Mouse (Mus musculus): ENCODE results near the gene Nsg2. TPM values are rescaled to one million over a fixed set of nuclear protein-coding genes. Genes with fewer than 3 reads are reported as not detected.
A peak's percentile ranks its signal among the peaks of the same experiment; 100 is the strongest.
"Not testable (repeated sequence)": the region's sequence is repeated elsewhere in the genome, so short reads cannot be mapped to it uniquely, and the experiment has no call there.

The Nsg2 gene
- polyA plus RNA-seq, 1 experiment from 2014 or later = 1.3 TPM

DNA sequence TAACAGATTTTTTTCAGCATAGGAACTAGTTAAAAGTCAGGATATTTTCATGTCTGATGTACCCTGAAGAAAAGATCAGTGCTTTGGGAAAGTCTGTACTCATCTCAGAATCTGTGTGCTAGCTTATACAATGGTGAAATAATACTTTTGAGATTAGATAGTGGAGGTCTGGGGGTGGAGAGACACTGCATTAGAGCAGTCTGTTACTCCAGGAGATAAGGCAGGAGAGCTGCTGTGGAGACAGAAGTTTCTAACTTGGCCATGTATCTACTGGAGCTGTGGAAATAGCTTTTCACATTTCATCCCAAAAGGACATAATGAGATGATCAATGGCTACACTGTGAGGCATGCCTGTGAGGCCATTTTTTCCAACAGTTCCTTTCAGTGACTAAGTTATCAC, 17.0 kb upstream of the Nsg2 start:
- Histone ChIP-seq H3K27ac (no peak overlapping the region), H3K9ac (no peak overlapping the region), H3K4me2 (no peak overlapping the region), H3K4me1 (replicated peaks) (no peaks in the 10 kb centered on the region), H3K27me3 (no peaks in the 10 kb centered on the region), H3K9me3 (replicated peaks) (no peaks in the 10 kb centered on the region), H3K36me3 (no peaks in the 10 kb centered on the region), H3K4me3 (no peak overlapping the region)
- ATAC-seq (replicated peaks; ENCODE audit: insufficient number of reproducible peaks, insufficient read depth, low FRiP score, low read depth) = no peak

DNA sequence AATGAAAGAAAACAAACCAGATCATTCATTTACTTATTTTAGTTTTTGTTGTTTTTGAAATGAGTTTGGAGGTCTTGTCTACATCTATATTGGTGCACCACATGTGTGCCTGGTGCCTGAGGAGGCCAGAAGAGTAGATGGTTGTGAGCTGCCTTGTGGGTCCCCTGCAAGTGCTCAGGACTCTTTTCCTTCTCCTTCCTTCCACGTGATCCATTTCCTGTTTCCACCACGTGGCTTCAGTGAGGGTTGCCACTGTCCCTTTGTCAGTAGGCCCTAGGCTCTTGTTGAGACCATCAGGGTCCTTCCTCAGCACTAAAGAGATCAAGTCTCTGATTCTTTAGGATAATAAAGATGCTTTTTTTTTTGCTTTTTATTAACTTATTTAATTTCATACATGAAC, 15.5 kb upstream of the Nsg2 start:
- H3K36me3 ChIP-seq = no peaks in the 10 kb centered on the region
- no peaks in the 10 kb centered on the region for H3K9me3 ChIP-seq (replicated peaks)
- no peaks in the 10 kb centered on the region for H3K4me1 ChIP-seq (replicated peaks)
- 45% methylated on average over 2 of the region's 2 CpGs for WGBS
- H3K9ac ChIP-seq = no peak overlapping the region
- ATAC-seq (replicated peaks; ENCODE audit: insufficient number of reproducible peaks, insufficient read depth, low FRiP score, low read depth) = no peak
- no peak overlapping the region for H3K27ac ChIP-seq
- no peak overlapping the region for H3K4me2 ChIP-seq
- no peaks in the 10 kb centered on the region for H3K27me3 ChIP-seq
- no peak overlapping the region for H3K4me3 ChIP-seq

DNA sequence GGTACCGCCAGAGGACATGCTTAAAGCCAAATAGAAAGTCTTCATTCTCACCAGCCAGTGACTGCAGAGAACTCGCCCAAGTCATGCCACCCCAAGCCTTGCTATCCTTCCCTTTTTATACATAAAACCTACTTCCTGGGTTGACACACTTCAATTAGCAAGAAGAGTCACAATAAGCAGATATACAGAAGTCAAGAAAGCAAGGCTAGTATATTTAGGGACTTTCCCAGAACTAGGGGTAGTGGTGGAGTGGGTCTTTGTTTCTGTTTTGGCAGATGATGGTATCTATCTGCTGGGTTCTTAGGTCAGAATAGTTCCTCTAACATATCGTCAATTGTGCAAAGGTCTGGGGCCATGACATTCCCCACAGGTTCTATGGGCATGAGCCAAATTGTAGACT, 7.7 kb upstream of the Nsg2 start:
- Histone ChIP-seq H3K9ac (no peak overlapping the region), H3K27ac (no peak overlapping the region), H3K27me3 (no peaks in the 10 kb centered on the region), H3K4me1 (replicated peaks) (no peaks in the 10 kb centered on the region), H3K4me2 (no peak overlapping the region), H3K4me3 (no peak overlapping the region), H3K36me3 (no peaks in the 10 kb centered on the region), H3K9me3 (replicated peaks) (no peaks in the 10 kb centered on the region)
- WGBS = 86% methylated on average over 3 of the region's 3 CpGs
- ATAC-seq (replicated peaks; ENCODE audit: insufficient number of reproducible peaks, insufficient read depth, low FRiP score, low read depth) = no peak

DNA sequence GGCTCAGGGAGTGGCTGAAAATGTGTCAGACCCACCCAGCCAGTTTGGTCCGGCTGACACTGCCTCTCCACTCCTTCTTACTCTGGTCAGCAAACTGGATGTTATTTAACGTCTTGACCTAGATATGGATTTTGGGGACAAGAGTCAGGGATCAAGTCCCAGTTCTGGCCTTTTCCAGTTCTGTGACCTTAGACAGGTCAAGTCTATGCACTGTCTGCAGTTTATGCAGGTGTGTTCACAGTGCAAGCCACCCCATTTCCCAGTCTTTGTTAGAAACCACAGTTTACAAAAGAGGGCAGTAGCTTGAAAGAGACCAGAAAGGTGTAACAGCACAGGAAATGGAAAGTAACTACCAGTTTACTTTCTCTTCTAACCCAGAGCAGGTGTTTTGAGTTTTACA, 547 bp upstream of the Nsg2 start:
- H3K27ac ChIP-seq = no peak overlapping the region
- H3K4me2 ChIP-seq = peak overlapping the region; percentile 62; the same call in 1 of the 2 replicates
- no peaks in the 10 kb centered on the region for H3K9me3 ChIP-seq (replicated peaks)
- H3K4me1 ChIP-seq (replicated peaks) = peaks cover 7% of the 10 kb centered on the region
- no peaks in the 10 kb centered on the region for H3K36me3 ChIP-seq
- ATAC-seq (replicated peaks; ENCODE audit: insufficient number of reproducible peaks, insufficient read depth, low FRiP score, low read depth) = no peak
- no peak overlapping the region for H3K4me3 ChIP-seq
- WGBS = 31% methylated on average over 2 of the region's 2 CpGs
- peaks cover 19% of the 10 kb centered on the region for H3K27me3 ChIP-seq
- no peak overlapping the region for H3K9ac ChIP-seq

DNA sequence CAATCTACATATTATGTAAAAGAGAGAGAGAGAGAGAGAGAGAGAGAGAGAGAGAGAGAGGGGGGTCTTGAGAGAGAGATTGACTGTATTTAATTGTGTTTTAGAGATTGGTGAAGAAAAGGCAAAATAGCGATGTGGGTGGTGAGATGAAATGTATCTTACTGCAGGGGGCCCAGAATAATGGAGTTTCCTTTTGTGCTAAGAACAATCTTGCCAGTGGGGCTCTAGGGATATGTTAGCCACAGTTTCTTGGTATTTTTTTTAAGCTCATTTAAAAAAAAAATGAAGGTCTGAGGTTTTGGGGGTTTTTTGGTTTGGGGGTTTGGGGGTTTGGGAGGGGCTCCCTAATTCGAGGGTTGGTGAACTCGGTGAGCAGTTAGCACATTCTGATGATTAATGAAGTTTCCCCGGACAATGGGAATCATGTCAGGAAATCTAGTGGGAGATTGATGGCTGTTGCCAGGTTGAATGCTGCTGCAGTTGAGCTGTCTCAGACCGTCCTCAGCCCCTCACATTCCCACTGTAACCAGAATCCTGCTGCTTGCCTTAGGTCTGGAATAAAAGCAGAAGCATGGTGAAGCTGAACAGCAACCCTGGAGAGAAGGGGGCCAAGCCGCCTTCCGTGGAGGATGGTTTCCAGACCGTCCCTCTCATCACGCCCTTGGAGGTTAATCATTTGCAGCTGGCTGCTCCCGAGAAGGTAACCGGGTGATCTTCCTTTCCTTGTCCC, 1.1 kb downstream of the Nsg2 start:
- ATAC-seq (replicated peaks; ENCODE audit: insufficient number of reproducible peaks, insufficient read depth, low FRiP score, low read depth) = no peak
- H3K9ac ChIP-seq = no peak overlapping the region
- H3K27ac ChIP-seq = no peak overlapping the region
- no peaks in the 10 kb centered on the region for H3K9me3 ChIP-seq (replicated peaks)
- peaks cover 7% of the 10 kb centered on the region for H3K4me1 ChIP-seq (replicated peaks)
- H3K4me3 ChIP-seq = peak overlapping the region; percentile 14
- 0 out of 2 replicates have a peak overlapping the region, but pooled peaks have one; percentile 15 for H3K4me2 ChIP-seq
- WGBS = 8% methylated on average over 11 of the region's 11 CpGs
- peaks cover 19% of the 10 kb centered on the region for H3K27me3 ChIP-seq
- H3K36me3 ChIP-seq = no peaks in the 10 kb centered on the region

DNA sequence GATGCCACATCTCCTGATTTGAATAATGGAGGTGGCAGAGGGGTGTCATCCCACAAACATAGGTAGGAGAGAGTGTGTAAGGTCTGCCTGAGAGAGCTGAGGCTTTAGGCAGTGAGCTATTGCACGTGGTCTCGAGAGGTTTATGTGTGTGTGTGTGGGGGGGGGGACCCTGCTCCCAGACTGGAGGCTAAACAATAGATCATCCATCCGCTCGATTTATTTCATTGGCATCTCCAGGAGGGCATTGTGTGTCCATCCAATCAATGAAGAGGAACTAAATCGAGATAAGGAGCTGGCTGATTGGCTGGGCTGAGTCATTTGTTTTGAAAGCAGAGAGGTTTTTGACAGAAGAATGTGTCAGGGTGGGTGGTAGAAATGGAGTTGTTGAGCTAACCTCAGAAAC, 2.4 kb downstream of the Nsg2 start:
- Histone ChIP-seq H3K9me3 (replicated peaks) (no peaks in the 10 kb centered on the region), H3K36me3 (no peaks in the 10 kb centered on the region), H3K27ac (no peak overlapping the region), H3K9ac (no peak overlapping the region), H3K27me3 (peaks cover 19% of the 10 kb centered on the region), H3K4me1 (replicated peaks) (peaks cover 7% of the 10 kb centered on the region), H3K4me2 (no peak overlapping the region), H3K4me3 (no peak overlapping the region)
- WGBS = 16% methylated on average over 5 of the region's 5 CpGs
- no peak for ATAC-seq (replicated peaks; ENCODE audit: insufficient number of reproducible peaks, insufficient read depth, low FRiP score, low read depth)

DNA sequence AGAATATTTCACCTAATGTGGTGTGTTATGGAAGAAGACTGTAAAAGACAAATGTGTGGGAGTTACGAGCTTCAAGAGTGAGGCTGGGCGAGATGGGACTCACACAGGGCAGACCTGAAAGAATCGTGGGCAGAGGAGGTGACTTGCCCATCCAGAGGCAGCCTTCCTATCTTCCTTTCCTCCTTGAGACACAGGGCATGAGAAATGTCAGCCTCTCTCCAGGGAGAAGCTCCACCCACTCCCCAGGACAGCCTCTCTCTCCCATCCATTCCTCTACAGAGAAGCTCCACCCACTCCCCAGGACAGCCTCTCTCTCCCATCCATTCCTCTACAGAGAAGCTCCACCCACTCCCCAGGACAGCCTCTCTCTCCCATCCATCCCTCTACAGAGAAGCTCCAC, 7.8 kb downstream of the Nsg2 start:
- H3K27me3 ChIP-seq; H3K4me1 ChIP-seq (replicated peaks); H3K9ac ChIP-seq; H3K36me3 ChIP-seq; H3K27ac ChIP-seq; H3K4me2 ChIP-seq; ATAC-seq (replicated peaks; ENCODE audit: insufficient number of reproducible peaks, insufficient read depth, low FRiP score, low read depth); H3K4me3 ChIP-seq; H3K9me3 ChIP-seq (replicated peaks): not testable (repeated sequence)
- WGBS = 66% methylated on average over 3 of the region's 3 CpGs

DNA sequence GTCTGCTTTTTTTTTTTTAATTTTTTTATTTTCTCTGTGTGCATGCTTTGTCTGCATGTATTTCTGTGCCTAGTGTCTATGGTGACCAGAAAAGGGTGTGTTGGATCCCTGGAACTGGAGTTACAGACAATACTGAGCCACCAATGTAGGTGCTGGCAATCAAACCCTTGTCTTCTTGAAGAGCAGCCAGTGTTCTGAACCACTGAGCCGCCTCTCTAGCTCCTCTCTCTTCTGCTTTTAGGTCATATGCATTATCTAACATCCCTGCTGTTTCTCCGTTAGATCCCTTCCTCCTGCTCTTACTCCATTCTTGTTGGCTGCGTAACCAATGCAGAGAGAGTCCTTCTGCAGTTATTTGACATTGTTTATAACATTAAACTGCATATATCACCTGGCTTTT, 8.6 kb downstream of the Nsg2 start:
- Histone ChIP-seq H3K27me3 (no peaks in the 10 kb centered on the region), H3K4me2 (no peak overlapping the region), H3K36me3 (no peaks in the 10 kb centered on the region), H3K9me3 (replicated peaks) (no peaks in the 10 kb centered on the region), H3K4me1 (replicated peaks) (0 out of 2 replicates have a peak, but pooled peaks cover 6% of the 10 kb centered on the region), H3K4me3 (no peak overlapping the region), H3K9ac (no peak overlapping the region), H3K27ac (no peak overlapping the region)
- no peak for ATAC-seq (replicated peaks; ENCODE audit: insufficient number of reproducible peaks, insufficient read depth, low FRiP score, low read depth)
- 73% methylated on average over 3 of the region's 3 CpGs for WGBS

DNA sequence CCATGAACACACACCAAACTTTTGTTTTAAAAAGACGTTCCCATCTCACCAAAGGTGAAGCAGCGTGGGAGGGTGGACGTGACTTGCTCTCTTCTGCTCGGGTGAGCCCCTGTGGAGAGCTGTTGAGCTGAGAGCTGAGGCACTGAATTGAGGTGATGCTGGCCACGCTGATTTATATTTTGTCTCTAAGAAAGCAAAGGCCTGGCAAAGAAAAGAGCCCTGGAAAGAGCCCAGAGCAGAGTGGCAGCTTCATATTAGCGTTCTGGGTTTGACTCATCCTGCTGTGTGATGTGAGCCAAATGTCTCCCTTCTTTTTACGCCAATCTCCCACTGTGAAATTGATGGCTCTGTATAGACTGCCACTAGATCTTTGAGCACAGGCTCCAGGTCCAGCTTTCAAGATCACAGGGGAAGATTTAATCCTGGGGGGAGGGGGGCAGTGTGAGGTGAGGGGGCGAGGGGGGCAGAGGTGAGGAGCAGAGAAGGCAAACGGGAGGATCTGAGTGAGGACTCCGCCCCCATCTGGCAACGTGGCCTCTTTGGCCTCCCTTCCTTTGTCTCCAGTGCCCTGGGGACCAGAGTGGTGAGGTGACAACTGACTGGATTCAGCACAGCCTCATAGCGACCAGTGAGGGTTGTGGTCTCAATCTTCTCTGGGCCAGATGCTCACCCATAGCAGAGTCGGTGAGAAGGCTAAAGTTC, 9.8 kb downstream of the Nsg2 start:
- WGBS = 29% methylated on average over 13 of the region's 13 CpGs
- Histone ChIP-seq H3K4me1 (replicated peaks) (0 out of 2 replicates have a peak, but pooled peaks cover 6% of the 10 kb centered on the region), H3K9ac (no peak overlapping the region), H3K9me3 (replicated peaks) (no peaks in the 10 kb centered on the region), H3K36me3 (no peaks in the 10 kb centered on the region), H3K4me2 (no peak overlapping the region), H3K27ac (no peak overlapping the region), H3K4me3 (no peak overlapping the region), H3K27me3 (no peaks in the 10 kb centered on the region)
- ATAC-seq (replicated peaks; ENCODE audit: insufficient number of reproducible peaks, insufficient read depth, low FRiP score, low read depth) = no peak

DNA sequence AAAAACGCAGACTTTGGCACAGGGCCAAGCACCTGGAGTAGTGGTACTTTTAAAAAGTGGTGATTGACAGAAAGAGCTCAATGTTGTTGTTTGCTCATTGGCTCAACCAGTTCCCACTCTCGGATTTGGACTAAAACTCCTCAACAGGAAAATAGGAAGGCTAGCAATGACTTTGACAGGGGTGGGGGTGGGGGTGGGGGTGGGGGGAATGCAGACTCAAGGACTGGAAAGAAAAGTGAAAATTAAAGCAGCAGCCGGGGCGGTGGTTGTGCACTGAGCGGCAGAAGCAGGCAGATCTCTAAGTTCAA, 10.4 kb downstream of the Nsg2 start:
- no peak overlapping the region for H3K4me3 ChIP-seq
- H3K36me3 ChIP-seq = no peaks in the 10 kb centered on the region
- H3K4me1 ChIP-seq (replicated peaks) = 0 out of 2 replicates have a peak, but pooled peaks cover 6% of the 10 kb centered on the region
- no peak overlapping the region for H3K27ac ChIP-seq
- no peak overlapping the region for H3K4me2 ChIP-seq
- no peaks in the 10 kb centered on the region for H3K27me3 ChIP-seq
- no peaks in the 10 kb centered on the region for H3K9me3 ChIP-seq (replicated peaks)
- WGBS = 59% methylated on average over 5 of the region's 5 CpGs
- no peak for ATAC-seq (replicated peaks; ENCODE audit: insufficient number of reproducible peaks, insufficient read depth, low FRiP score, low read depth)
- H3K9ac ChIP-seq = no peak overlapping the region

DNA sequence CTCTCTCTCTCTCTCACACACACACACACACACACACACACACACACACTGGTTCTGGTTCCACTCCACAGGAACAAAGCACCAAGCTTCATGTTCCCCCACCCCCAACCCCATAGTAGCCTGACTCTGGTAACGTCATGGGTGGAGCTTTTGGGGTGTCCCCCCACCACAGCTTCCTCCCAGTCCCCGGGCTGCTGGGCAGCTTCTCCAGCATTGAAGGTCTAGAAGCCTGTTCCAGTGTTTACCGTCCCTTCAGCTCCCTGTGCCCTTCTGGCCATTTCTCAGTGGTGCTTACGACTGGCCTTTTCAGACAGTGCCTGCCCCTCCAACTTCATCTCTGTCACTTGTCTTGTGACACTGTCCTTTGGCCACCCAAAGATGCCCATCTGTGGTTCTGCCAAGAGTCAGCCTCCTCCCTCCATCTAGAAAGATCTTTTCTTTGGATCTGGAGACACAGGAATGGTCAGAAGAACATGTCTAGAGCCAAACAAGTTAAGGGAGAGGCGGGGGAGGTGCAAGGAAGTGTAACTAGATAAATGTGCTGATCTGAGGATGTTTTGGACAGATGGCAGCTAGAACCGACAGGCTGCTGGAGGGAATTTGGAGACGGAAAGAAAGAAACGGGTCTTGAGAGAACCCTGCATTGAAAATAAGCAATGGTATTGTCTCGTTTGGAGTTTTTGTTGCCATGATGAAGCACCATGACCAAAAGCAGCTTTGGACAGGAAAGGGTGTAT, 11.8 kb downstream of the Nsg2 start:
- ATAC-seq (replicated peaks; ENCODE audit: insufficient number of reproducible peaks, insufficient read depth, low FRiP score, low read depth) = no peak
- no peak overlapping the region for H3K9ac ChIP-seq
- WGBS = 55% methylated on average over 9 of the region's 9 CpGs
- H3K4me1 ChIP-seq (replicated peaks) = 0 out of 2 replicates have a peak, but pooled peaks cover 6% of the 10 kb centered on the region
- H3K4me3 ChIP-seq = no peak overlapping the region
- H3K27me3 ChIP-seq = no peaks in the 10 kb centered on the region
- H3K36me3 ChIP-seq = no peaks in the 10 kb centered on the region
- H3K27ac ChIP-seq = no peak overlapping the region
- no peaks in the 10 kb centered on the region for H3K9me3 ChIP-seq (replicated peaks)
- H3K4me2 ChIP-seq = no peak overlapping the region
